Mouse (Mus musculus): Measurements from ENCODE around the gene Iqsec1.

GRCm38 (mm10) chr6:90887024-90887775, 101.3 kb downstream of the Iqsec1 start:
- no peak for TF ChIP-seq CTCF (IDR thresholded peaks at IDR 0.05; ENCODE audit: low read depth, low read length)
- no peak for TF ChIP-seq GATA2 (IDR thresholded peaks at IDR 0.05; ENCODE audit: borderline replicate concordance, low read depth, low read length)
- TF ChIP-seq GATA1 (IDR thresholded peaks at IDR 0.05; ENCODE audit: borderline replicate concordance, low read length), result no peak
